Mouse (Mus musculus) lung, embryonic 14.5 days (tissue): Measurements from ENCODE around the gene Nr3c2. TPM values are rescaled to one million over a fixed set of nuclear protein-coding genes. Genes with fewer than 3 reads are reported as not detected.

Experiments used
- ATAC-seq: fragments of 200-750 bp; cut with Nextera tagmentation; 2 replicates; pipeline ENCODE4 v1.8.0; 2017; ENCODE audit warnings: mild to moderate bottlenecking, moderate TSS enrichment, moderate library complexity; ENCODE audit not compliant: insufficient read depth
- DNase-seq: peaks from one replicate; pipeline ENCODE4 v3.0.0-alpha.2; 2015
- H3K27ac ChIP-seq: fragments of 300-500 bp; sonication (generic); 2 replicates; pipeline ENCODE4 v1.5.1; 2014; ENCODE audit warnings: low read depth, mild to moderate bottlenecking, moderate library complexity
- H3K27me3 ChIP-seq: fragments of 300-500 bp; sonication (generic); 2 replicates; pipeline ENCODE4 v1.6.1; 2014; ENCODE audit warnings: low read length, control low read depth; ENCODE audit not compliant: insufficient read depth
- H3K36me3 ChIP-seq: fragments of 300-500 bp; sonication (generic); 2 replicates; pipeline ENCODE4 v1.6.1; 2014; ENCODE audit warnings: control low read depth; ENCODE audit not compliant: insufficient read depth
- H3K4me1 ChIP-seq: fragments of 300-500 bp; sonication (generic); 2 replicates; pipeline ENCODE4 v1.6.1; 2014; ENCODE audit warnings: antibody characterized with exemption, control low read depth; ENCODE audit not compliant: insufficient read depth
- H3K4me2 ChIP-seq: fragments of 300-500 bp; sonication (generic); 2 replicates; pipeline ENCODE4 v1.6.1; 2014; ENCODE audit warnings: mild to moderate bottlenecking
- H3K4me3 ChIP-seq: fragments of 300-500 bp; sonication (generic); 2 replicates; pipeline ENCODE4 v1.5.1; 2014; ENCODE audit warnings: low read depth, low read length
- H3K9ac ChIP-seq: fragments of 300-500 bp; sonication (generic); 2 replicates; pipeline ENCODE4 v1.6.1; 2014
- H3K9me3 ChIP-seq: fragments of 300-500 bp; sonication (generic); 2 replicates; pipeline ENCODE4 v1.6.1; 2016; ENCODE audit warnings: low read depth, low read length, control low read depth
- CTCF ChIP-seq: IDR thresholded peaks from 2 replicates; pipeline ENCODE4 v1.5.1; 2016; ENCODE audit warnings: antibody characterized with exemption, low read depth
- WGBS: fragments of 180-500 bp; shearing (Covaris S2); extraction: QIAGEN DNeasy Blood & Tissue Kit; methylation state at CpG from one replicate; pipeline ENCODE4 v1.1.7; 2014; 5-methylcytosine and 5-hydroxymethylcytosine counted together
- polyA plus RNA-seq: library from polyadenylated mRNA; unstranded; fragments of >200 nt; fragmentation: Nextera tagmentation; extraction: Ambion mirVana; gene quantifications from 2 replicates; pipeline ENCODE4 v1.2.1, GENCODE M21; 2014

Nr3c2 gene
- polyA plus RNA-seq, 1 experiment from 2014 or later: 4.1 TPM

GRCm38 (mm10) chr8:77261215-77261614 lies 362.0 kb downstream of the Nr3c2 start:
- 85% methylated on average over 6 of the region's 6 CpGs for WGBS
- Histone ChIP-seq H3K4me3 (no peak overlapping the region), H3K4me2 (no peak overlapping the region), H3K4me1 (peaks cover 6% of the 10 kb centered on the region; the same call in 1 of the 2 replicates), H3K9me3 (no peaks in the 10 kb centered on the region), H3K36me3 (peaks cover 29% of the 10 kb centered on the region), H3K27me3 (no peaks in the 10 kb centered on the region), H3K9ac (no peak overlapping the region), H3K27ac (no peak overlapping the region)
- ATAC-seq: no peak
- TF ChIP-seq CTCF: no peak
- no peak for DNase-seq

DNA sequence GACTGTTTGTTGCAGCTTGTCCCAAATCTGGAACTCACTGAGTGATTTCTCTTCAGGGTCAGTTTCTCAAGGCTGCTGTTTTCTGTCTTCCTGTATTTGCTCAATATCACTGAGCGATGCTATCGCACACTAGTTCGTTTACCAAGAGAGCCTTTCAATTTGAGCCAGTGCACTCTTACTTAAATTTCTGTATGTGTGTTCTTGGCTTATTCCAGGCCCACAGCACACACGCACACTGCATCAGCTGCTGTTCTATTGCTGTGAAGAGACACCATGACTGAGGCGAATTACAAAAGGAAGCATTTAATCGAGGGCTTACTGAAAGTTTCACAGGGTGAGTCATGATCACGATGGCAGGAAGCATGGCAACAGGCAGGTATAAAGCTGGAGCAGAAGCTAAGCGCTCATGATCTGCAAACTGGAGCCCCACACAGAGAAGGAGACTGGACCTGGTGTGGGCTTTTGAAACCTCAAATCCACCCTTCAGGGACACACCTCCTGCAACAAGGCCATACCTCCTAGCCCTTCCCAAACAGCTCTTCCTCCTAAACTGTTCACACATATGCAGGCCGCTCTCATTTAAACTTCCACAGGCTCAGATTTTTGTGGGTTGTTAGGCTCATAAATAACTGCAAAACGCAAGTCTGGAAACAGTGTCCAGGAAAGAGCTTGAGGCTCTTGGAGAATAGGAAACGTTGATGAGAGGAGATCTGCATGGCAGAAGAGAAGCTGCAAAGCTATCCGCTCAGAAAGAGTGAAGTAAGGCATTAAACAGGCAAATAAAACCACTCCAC lies 363.2 kb downstream of the Nr3c2 start:
- ATAC-seq (no peak), DNase-seq (no peak)
- H3K27ac ChIP-seq: no peak overlapping the region
- H3K27me3 ChIP-seq: no peaks in the 10 kb centered on the region
- H3K4me1 ChIP-seq: peaks cover 6% of the 10 kb centered on the region; the same call in 1 of the 2 replicates
- no peak overlapping the region for H3K4me3 ChIP-seq
- WGBS: 77% methylated on average over 12 of the region's 12 CpGs
- no peak overlapping the region for H3K4me2 ChIP-seq
- no peak overlapping the region for H3K9ac ChIP-seq
- H3K36me3 ChIP-seq: peaks cover 21% of the 10 kb centered on the region
- TF ChIP-seq CTCF: no peak
- no peaks in the 10 kb centered on the region for H3K9me3 ChIP-seq

DNA sequence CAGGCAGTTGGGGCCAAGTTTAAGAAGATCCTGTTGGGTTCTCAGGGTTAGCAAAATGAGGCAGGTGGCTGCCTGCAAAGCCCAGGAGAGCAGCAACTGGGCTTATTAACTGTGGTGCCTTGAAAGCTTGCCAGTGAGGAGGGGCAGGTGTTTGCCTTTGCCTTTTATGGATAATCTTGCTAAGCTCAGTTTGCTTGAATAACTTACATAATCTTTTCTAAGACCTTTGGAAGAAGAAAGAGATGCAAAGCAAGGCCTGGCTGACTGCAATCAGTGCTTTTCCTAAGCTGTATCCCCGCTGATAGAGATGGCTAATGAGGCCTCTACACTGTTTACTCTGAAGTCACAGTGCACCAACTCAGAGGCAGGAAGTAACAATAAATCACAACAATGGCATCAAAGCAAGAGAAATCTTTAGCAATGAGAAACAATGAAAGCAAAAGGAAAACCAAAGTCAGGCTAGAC lies 368.7 kb downstream of the Nr3c2 start:
- no peaks in the 10 kb centered on the region for H3K27me3 ChIP-seq
- H3K9ac ChIP-seq: no peak overlapping the region
- WGBS: 21% methylated on average over 1 of the region's 1 CpGs
- H3K4me1 ChIP-seq: 0 out of 2 replicates have a peak, but pooled peaks cover 3% of the 10 kb centered on the region
- H3K4me3 ChIP-seq: no peak overlapping the region
- DNase-seq (peak; percentile 55), ATAC-seq (peak; percentile 50)
- TF ChIP-seq CTCF: no peak
- 0 out of 2 replicates have a peak, but pooled peaks cover 3% of the 10 kb centered on the region for H3K36me3 ChIP-seq
- no peaks in the 10 kb centered on the region; the same call in 1 of the 2 replicates for H3K9me3 ChIP-seq
- no peak overlapping the region for H3K4me2 ChIP-seq
- peak overlapping the region; percentile 42; the same call in 1 of the 2 replicates for H3K27ac ChIP-seq

- 67% methylated on average over 6 of the region's 6 CpGs for WGBS
- Histone ChIP-seq H3K36me3 (no peaks in the 10 kb centered on the region), H3K4me3 (no peak overlapping the region), H3K27me3 (no peaks in the 10 kb centered on the region), H3K27ac (peak overlapping the region; percentile 69; the same call in 1 of the 2 replicates), H3K9ac (no peak overlapping the region), H3K4me1 (no peaks in the 10 kb centered on the region), H3K9me3 (no peaks in the 10 kb centered on the region; the same call in 1 of the 2 replicates), H3K4me2 (no peak overlapping the region)
- no peak for DNase-seq
- TF ChIP-seq CTCF: no peak
- ATAC-seq: peak; percentile 45; the same call in 1 of the 2 replicates
Measured at GRCm38 (mm10) chr8:77272136-77272535, 372.9 kb downstream of the Nr3c2 start.

DNA sequence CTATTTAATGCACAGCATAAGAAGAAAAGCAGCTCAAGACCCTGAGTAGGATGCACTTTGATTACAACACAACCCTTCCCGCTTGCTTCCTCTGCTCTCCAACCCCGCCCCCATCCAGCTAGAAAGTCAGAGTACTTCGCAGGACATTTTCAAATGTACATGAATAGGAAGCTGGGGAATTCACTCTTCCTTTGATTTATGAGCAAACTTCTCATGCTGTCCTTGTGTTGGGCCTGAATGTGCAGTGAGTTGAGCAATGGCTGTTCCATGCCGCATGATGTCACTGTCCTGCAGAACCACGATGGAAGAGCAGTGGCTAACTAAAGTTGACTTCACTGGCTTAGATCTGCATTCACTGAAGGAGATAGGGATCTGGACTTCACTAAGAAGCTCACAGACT lies 376.3 kb downstream of the Nr3c2 start:
- TF ChIP-seq CTCF: no peak
- H3K27ac ChIP-seq: no peak overlapping the region
- DNase-seq: no peak
- no peaks in the 10 kb centered on the region for H3K36me3 ChIP-seq
- WGBS: 78% methylated on average over 5 of the region's 5 CpGs
- no peak overlapping the region for H3K9ac ChIP-seq
- no peaks in the 10 kb centered on the region for H3K27me3 ChIP-seq
- H3K4me2 ChIP-seq: no peak overlapping the region
- no peak overlapping the region for H3K4me3 ChIP-seq
- no peaks in the 10 kb centered on the region; the same call in 1 of the 2 replicates for H3K9me3 ChIP-seq
- H3K4me1 ChIP-seq: no peaks in the 10 kb centered on the region
- ATAC-seq: no peak

DNA sequence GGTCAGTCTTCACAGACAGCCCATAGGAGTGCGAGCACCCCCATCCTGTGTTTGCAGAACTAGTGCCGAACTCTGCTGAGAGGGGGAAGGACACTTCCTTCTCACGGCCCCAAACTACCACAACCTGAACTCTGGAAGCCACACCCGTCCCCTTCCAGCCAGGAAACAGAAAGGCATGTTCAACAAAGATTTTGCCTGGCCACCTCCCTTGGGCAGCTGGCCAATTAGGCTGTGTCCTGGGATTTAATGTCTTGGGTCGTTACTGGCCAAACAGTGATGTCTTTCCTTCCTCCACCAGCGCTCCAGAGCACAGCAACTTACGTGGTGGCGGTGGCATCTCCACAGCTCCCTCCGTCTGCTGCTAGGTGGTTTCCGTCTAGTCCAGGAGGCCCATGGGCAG lies 377.6 kb downstream of the Nr3c2 start:
- H3K9ac ChIP-seq: no peak overlapping the region
- H3K4me1 ChIP-seq: no peaks in the 10 kb centered on the region
- no peak overlapping the region for H3K27ac ChIP-seq
- no peaks in the 10 kb centered on the region for H3K9me3 ChIP-seq
- DNase-seq (peak; percentile 60), ATAC-seq (0 out of 2 replicates have a peak, but pooled peaks have one; percentile 13)
- H3K4me3 ChIP-seq: no peak overlapping the region
- no peaks in the 10 kb centered on the region for H3K27me3 ChIP-seq
- no peak overlapping the region for H3K4me2 ChIP-seq
- H3K36me3 ChIP-seq: no peaks in the 10 kb centered on the region
- TF ChIP-seq CTCF: no peak
- 68% methylated on average over 10 of the region's 10 CpGs for WGBS

- DNase-seq (no peak), ATAC-seq (no peak)
- Histone ChIP-seq H3K36me3 (no peaks in the 10 kb centered on the region), H3K9ac (no peak overlapping the region), H3K27me3 (no peaks in the 10 kb centered on the region), H3K27ac (no peak overlapping the region), H3K4me2 (no peak overlapping the region), H3K4me3 (no peak overlapping the region), H3K4me1 (no peaks in the 10 kb centered on the region), H3K9me3 (no peaks in the 10 kb centered on the region)
- 85% methylated on average over 4 of the region's 4 CpGs for WGBS
- TF ChIP-seq CTCF: no peak
Measured at GRCm38 (mm10) chr8:77278246-77278645, 379.0 kb downstream of the Nr3c2 start.
